In the genomic region with DNA sequence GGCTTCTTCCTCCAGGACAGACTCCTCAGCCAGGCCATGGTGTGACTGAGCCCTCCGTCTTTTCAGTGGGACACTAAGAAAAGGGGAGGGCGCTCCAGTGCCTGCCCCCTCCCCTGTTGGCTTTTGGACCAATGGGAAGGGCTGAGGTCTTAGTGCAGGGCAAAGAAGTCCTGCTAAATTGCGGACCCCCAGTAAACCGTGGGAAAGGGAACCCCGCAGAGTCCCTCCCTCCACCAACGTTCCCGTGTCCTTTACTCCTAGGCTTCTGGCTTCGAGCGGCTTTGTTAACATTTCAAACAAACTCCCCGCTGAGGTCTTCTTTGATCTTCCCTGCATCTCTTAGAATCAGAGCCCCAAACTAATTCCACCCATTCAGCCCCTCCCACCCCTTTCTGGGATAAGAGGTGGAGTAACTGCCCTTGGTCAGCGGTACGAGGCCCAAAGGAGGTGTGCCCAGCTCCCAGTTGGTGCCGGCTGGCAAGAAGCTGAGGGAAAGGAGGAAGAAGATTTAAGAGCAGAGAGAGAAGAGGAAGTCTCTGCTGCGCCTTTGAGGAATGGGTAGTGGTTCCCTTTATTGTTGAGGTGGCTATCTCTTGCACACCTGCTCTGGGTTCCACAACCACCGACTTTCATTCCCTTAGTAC, we compare ENCODE assay signal across 8 mouse cellular contexts. TPM values are rescaled to one million over a fixed set of nuclear protein-coding genes. Genes with fewer than 3 reads are reported as not detected.
DNase-seq lines count a peak whose midpoint lies in the region; ATAC-seq and TF ChIP-seq lines count a peak whose summit lies in the region.

No protein-coding gene starts in this region.

- no peak for ATAC-seq in G1E (ENCODE audit: extremely low read depth, insufficient number of reproducible peaks, low FRiP score, poor library complexity, severe bottlenecking)
- peak; percentile 62 for ATAC-seq in common myeloid progenitor, adult 5-6 weeks (replicated peaks; ENCODE audit: low read depth, poor library complexity, severe bottlenecking)
- ATAC-seq in intestine, postnatal 0 days = peak; percentile 28

- no peak for TF ChIP-seq CTCF in G1E (IDR thresholded peaks at IDR 0.05; ENCODE audit: low read depth, low read length)
- TF ChIP-seq CTCF in intestine, postnatal 0 days (IDR thresholded peaks at IDR 0.05; ENCODE audit: low read depth) = no peak

- H3K9me3 ChIP-seq in G1E (replicated peaks) = peaks cover 2% of the 10 kb centered on the region
- no peaks in the 10 kb centered on the region for H3K9me3 ChIP-seq in intestine, postnatal 0 days (ENCODE audit: control insufficient read depth)

- peaks cover 88% of the 10 kb centered on the region for H3K4me1 ChIP-seq in G1E (ENCODE audit: insufficient read depth, low read depth, low read length)
- H3K4me1 ChIP-seq in intestine, postnatal 0 days (replicated peaks; ENCODE audit: control insufficient read depth, insufficient read depth, low read length) = peaks cover 9% of the 10 kb centered on the region

- WGBS in intestine, postnatal 0 days = 12% methylated on average over 15 of the region's 15 CpGs
- 15% methylated on average over 13 of the region's 15 CpGs for WGBS in macrophage (ENCODE audit: missing documents)

- no peaks in the 10 kb centered on the region for H3K27me3 ChIP-seq in G1E (ENCODE audit: insufficient read depth, low read length)
- no peaks in the 10 kb centered on the region for H3K27me3 ChIP-seq in intestine, postnatal 0 days (replicated peaks; ENCODE audit: control insufficient read depth, insufficient read depth, low read length)

- H3K36me3 ChIP-seq in G1E (replicated peaks) (peaks cover 2% of the 10 kb centered on the region), macrophage (ENCODE audit: inconsistent target) (no peaks in the 10 kb centered on the region)
- no peaks in the 10 kb centered on the region for H3K36me3 ChIP-seq in intestine, postnatal 0 days (ENCODE audit: control insufficient read depth, insufficient read depth)

- peak overlapping the region; percentile 46 for H3K4me2 ChIP-seq in intestine, postnatal 0 days (replicated peaks; ENCODE audit: low read depth)

- H3K4me3 ChIP-seq in G1E (ENCODE audit: low read depth, low read length) (peak overlapping the region; percentile 33; the same call in 1 of the 2 replicates), macrophage (ENCODE audit: inconsistent target) (no peak overlapping the region)
- H3K4me3 ChIP-seq in intestine, postnatal 0 days (ENCODE audit: low read depth, low read length) = no peak overlapping the region

- H3K9ac ChIP-seq in intestine, postnatal 0 days (ENCODE audit: low read depth, low read length) = peak overlapping the region; percentile 41

- intact Hi-C loops in gastrocnemius, postnatal 14 days (cut with DNase I; ENCODE audit: low total_unique reads) = no loop called here

- H3K79me2 ChIP-seq in macrophage (ENCODE audit: inconsistent target) = peaks cover 14% of the 10 kb centered on the region

- no peak for DNase-seq in G1E (ENCODE audit: low spot score)
- no peak for DNase-seq in cerebellum, postnatal 14 days
- no peak for DNase-seq in urinary bladder, postnatal 4 days (ENCODE audit: low spot score in 2 of 2)
- no peak for DNase-seq in spleen, adult 12 weeks (ENCODE audit: low spot score)
- DNase-seq in gastrocnemius, postnatal 14 days = no peak

- peak overlapping the region; percentile 97 for H3K27ac ChIP-seq in intestine, postnatal 0 days (ENCODE audit: low read depth, low read length)
- H3K27ac ChIP-seq in macrophage = peak overlapping the region; percentile 91

RNA-seq across cellular contexts. Expression of a gene that starts 9.6 kb away (rescaled TPM):
- total RNA-seq in G1E (2014; fragmentation: Nextera tagmentation) (67.9 and 76.6 TPM in 2 replicates), G1E (2017) (22.0 and 23.6 TPM in 2 replicates)
- polyA plus RNA-seq in G1E (2012) (182 and 196 TPM in 2 replicates), macrophage (2018) (33.1 to 77.6 TPM (median 57.0 TPM) in 3 replicates)
- 0.15 and 1.1 TPM in 2 replicates for total RNA-seq in common myeloid progenitor, adult 5-6 weeks (2017)
- 14.3 and 15.1 TPM in 2 replicates for polyA plus RNA-seq in intestine, postnatal 0 days (2015; fragmentation: Nextera tagmentation; extraction: Ambion mirVana)
- total RNA-seq in macrophage (2018; cell fraction: chromatin; rRNA removed) = 10 to 100 TPM; 14.6 to 97.4 (median 44.6) TPM
- total RNA-seq in macrophage (2018; cell fraction: cytosol; rRNA removed) = 100 to 1,000 TPM in 10 of 26 experiments, 10 to 100 TPM in 16; 40.7 to 147 (median 81.3) TPM
- 100 to 1,000 TPM in 1 of 26 experiments, 10 to 100 TPM in 25; 29.3 to 112 (median 68.2) TPM for total RNA-seq in macrophage (2018; cell fraction: nucleus; rRNA removed)
- 1 to 10 TPM; 2.3 to 2.5 TPM for total RNA-seq in gastrocnemius, postnatal 14 days (2021)

RNA-seq across cellular contexts. Expression of a gene that starts 35.8 kb away (rescaled TPM):
- total RNA-seq in G1E (2014; fragmentation: Nextera tagmentation) (17.2 and 18.7 TPM in 2 replicates), G1E (2017) (2.1 TPM in 2 replicates)
- polyA plus RNA-seq in G1E (2012) (6.1 and 6.9 TPM in 2 replicates), macrophage (2018) (0.06 TPM in 1 of 3 replicates, not detected in the others)
- not detected in 2 replicates for total RNA-seq in common myeloid progenitor, adult 5-6 weeks (2017)
- 1.3 and 1.6 TPM in 2 replicates for polyA plus RNA-seq in intestine, postnatal 0 days (2015; fragmentation: Nextera tagmentation; extraction: Ambion mirVana)
- total RNA-seq in macrophage (2018; cell fraction: chromatin; rRNA removed) = 1 to 10 TPM in 2 of 26 experiments, under 1 TPM in 2, not detected in 22; 0.62 to 1.3 (median 1.0) TPM
- total RNA-seq in macrophage (2018; cell fraction: cytosol; rRNA removed) = under 1 TPM in 7 of 26 experiments, not detected in 19; 0.05 to 0.24 (median 0.07) TPM
- total RNA-seq in macrophage (2018; cell fraction: nucleus; rRNA removed) = 1 to 10 TPM in 2 of 26 experiments, under 1 TPM in 4, not detected in 20; 0.28 to 1.1 (median 0.42) TPM
- total RNA-seq in gastrocnemius, postnatal 14 days (2021) = 10 to 100 TPM; 50.0 to 63.6 TPM

Comparison
In these comparisons a context has a peak if more than half of its experiments do, and no peak if none do; other contexts are left out.
1. RNA of a gene that starts 9.6 kb away (total RNA-seq): 22.0 to 76.6 TPM in G1E; 2.3 to 2.5 TPM in gastrocnemius, postnatal 14 days and 0.15 to 1.1 TPM in common myeloid progenitor, adult 5-6 weeks; every median in the first group is over 4 times any median in the second.